Comparison of ENCODE assay signal across 14 mouse cellular contexts in the genomic region with DNA sequence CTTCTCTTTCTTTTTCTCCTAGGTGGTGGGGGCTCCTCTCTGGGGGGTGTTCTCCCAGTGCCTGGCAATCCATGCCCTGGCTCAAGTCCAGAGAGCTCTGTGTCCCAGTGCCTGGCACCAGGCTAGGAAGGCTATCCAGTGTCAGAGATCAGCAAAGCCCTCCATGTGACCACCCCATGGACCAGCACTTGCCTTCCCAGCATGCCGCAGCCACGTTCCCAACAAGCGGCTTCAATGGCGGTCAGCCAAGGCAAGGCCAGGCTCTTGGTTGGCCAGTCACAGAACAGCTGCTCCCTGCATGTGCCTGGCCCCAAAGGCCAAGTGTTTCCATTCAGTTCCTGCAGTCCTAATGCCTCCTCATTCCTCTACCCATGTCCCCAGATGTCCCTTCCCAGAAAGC. TPM values are rescaled to one million over a fixed set of nuclear protein-coding genes. Genes with fewer than 3 reads are reported as not detected.
DNase-seq lines count a peak whose midpoint lies in the region; ATAC-seq and TF ChIP-seq lines count a peak whose summit lies in the region.
"Had no signal": no experiment of that assay in that cellular context is flagged by ENCODE, and none has a peak within 500 bp of the region (broad histone marks: within the 10 kb centered on the region; RNA-seq: fewer than 3 reads in every experiment).

No protein-coding gene starts in this region.

- H3K9ac ChIP-seq in lung, embryonic 14.5 days = no peak overlapping the region
- H3K9ac ChIP-seq in lung, postnatal 0 days (replicated peaks; ENCODE audit: low read depth) = no peak overlapping the region
- H3K9ac ChIP-seq in liver, postnatal 0 days (replicated peaks) = no peak overlapping the region
- no peak overlapping the region for H3K9ac ChIP-seq in hindbrain, embryonic 12.5 days
- H3K9ac ChIP-seq: embryonic facial prominence, embryonic 13.5 days had no signal

- H3K36me3 ChIP-seq in lung, embryonic 14.5 days (ENCODE audit: insufficient read depth) = no peaks in the 10 kb centered on the region
- H3K36me3 ChIP-seq in lung, postnatal 0 days (ENCODE audit: insufficient read depth, low read length) = no peaks in the 10 kb centered on the region
- H3K36me3 ChIP-seq in liver, postnatal 0 days (replicated peaks; ENCODE audit: insufficient read depth, low read length) = no peaks in the 10 kb centered on the region
- H3K36me3 ChIP-seq in hindbrain, embryonic 12.5 days = no peaks in the 10 kb centered on the region
- H3K36me3 ChIP-seq: embryonic facial prominence, embryonic 13.5 days had no signal

- peak; percentile 23 for DNase-seq in cerebellum, adult 11-12 months
- DNase-seq in cerebellum, adult 8-10 months = no peak
- DNase-seq in lung, embryonic 14.5 days = peak; percentile 32
- DNase-seq in lung, postnatal 0 days (ENCODE audit: low spot score) = no peak
- DNase-seq in gastrocnemius, postnatal 14 days = peak; percentile 84
- no peak for DNase-seq in liver, postnatal 0 days
- DNase-seq: kidney, adult 8-10 months; thymus, postnatal 14 days had no signal

- TF ChIP-seq EP300 in lung, postnatal 0 days (IDR thresholded peaks at IDR 0.05) = no peak
- TF ChIP-seq EP300 in liver, postnatal 0 days (IDR thresholded peaks at IDR 0.05; ENCODE audit: low read depth) = no peak

- H3K27me3 ChIP-seq in lung, embryonic 14.5 days (ENCODE audit: insufficient read depth, low read length) = no peaks in the 10 kb centered on the region
- H3K27me3 ChIP-seq in lung, postnatal 0 days (replicated peaks; ENCODE audit: insufficient read depth, low read length) = no peaks in the 10 kb centered on the region
- H3K27me3 ChIP-seq in liver, postnatal 0 days (ENCODE audit: insufficient read depth, low read length) = no peaks in the 10 kb centered on the region
- H3K27me3 ChIP-seq in hindbrain, embryonic 12.5 days = no peaks in the 10 kb centered on the region
- H3K27me3 ChIP-seq: embryonic facial prominence, embryonic 13.5 days; Patski had no signal

- H3K4me1 ChIP-seq in lung, embryonic 14.5 days (ENCODE audit: insufficient read depth) = no peaks in the 10 kb centered on the region
- H3K4me1 ChIP-seq in lung, postnatal 0 days (ENCODE audit: insufficient read depth, low read depth, low read length) = no peaks in the 10 kb centered on the region
- peaks cover 8% of the 10 kb centered on the region for H3K4me1 ChIP-seq in brown adipose tissue, adult 24 weeks (ENCODE audit: control insufficient read depth, insufficient read depth, insufficient read length, low read length)
- no peaks in the 10 kb centered on the region for H3K4me1 ChIP-seq in liver, postnatal 0 days (ENCODE audit: insufficient read depth)
- H3K4me1 ChIP-seq in hindbrain, embryonic 12.5 days = peaks cover 4% of the 10 kb centered on the region; the same call in 1 of the 2 replicates

- no peak overlapping the region for H3K4me3 ChIP-seq in lung, embryonic 14.5 days (ENCODE audit: low read depth, low read length)
- no peak overlapping the region for H3K4me3 ChIP-seq in lung, postnatal 0 days (ENCODE audit: low read depth, low read length)
- H3K4me3 ChIP-seq in brown adipose tissue, adult 24 weeks (ENCODE audit: insufficient read depth, low read depth, low read length) = no peak overlapping the region
- H3K4me3 ChIP-seq in liver, postnatal 0 days (ENCODE audit: low read depth, low read length) = no peak overlapping the region
- H3K4me3 ChIP-seq in hindbrain, embryonic 12.5 days = no peak overlapping the region
- H3K4me3 ChIP-seq: embryonic facial prominence, embryonic 13.5 days had no signal

- TF ChIP-seq CTCF in lung, embryonic 14.5 days (IDR thresholded peaks at IDR 0.05; ENCODE audit: low read depth) = no peak
- no peak for TF ChIP-seq CTCF in lung, postnatal 0 days (IDR thresholded peaks at IDR 0.05)
- no peak for TF ChIP-seq CTCF in liver, postnatal 0 days (IDR thresholded peaks at IDR 0.05; ENCODE audit: low read depth)

- WGBS in lung, embryonic 14.5 days = 82% methylated on average over 4 of the region's 4 CpGs
- 75% methylated on average over 4 of the region's 4 CpGs for WGBS in lung, postnatal 0 days
- 83% methylated on average over 4 of the region's 4 CpGs for WGBS in liver, postnatal 0 days (ENCODE audit: insufficient replicate concordance)
- 89% methylated on average over 4 of the region's 4 CpGs for WGBS in hindbrain, embryonic 12.5 days

- H3K27ac ChIP-seq in lung, embryonic 14.5 days (ENCODE audit: low read depth) = no peak overlapping the region
- H3K27ac ChIP-seq in lung, postnatal 0 days (ENCODE audit: low read length) = no peak overlapping the region
- 0 out of 2 replicates have a peak overlapping the region, but pooled peaks have one; percentile 3 for H3K27ac ChIP-seq in brown adipose tissue, adult 24 weeks (replicated peaks; ENCODE audit: low read depth, low read length)
- H3K27ac ChIP-seq in liver, postnatal 0 days (ENCODE audit: low read depth) = no peak overlapping the region
- no peak overlapping the region for H3K27ac ChIP-seq in hindbrain, embryonic 12.5 days
- H3K27ac ChIP-seq: embryonic facial prominence, embryonic 13.5 days; macrophage had no signal

- intact Hi-C loops in gastrocnemius, postnatal 14 days (cut with DNase I; ENCODE audit: low total_unique reads) = no loop called here

- ATAC-seq in lung, embryonic 14.5 days (ENCODE audit: insufficient read depth) = no peak; the same call in 1 of the 2 replicates
- no peak for ATAC-seq in lung, postnatal 0 days
- no peak for ATAC-seq in liver, postnatal 0 days
- no peak for ATAC-seq in hindbrain, embryonic 12.5 days (ENCODE audit: low FRiP score)
- ATAC-seq: Patski had no signal

- H3K9me3 ChIP-seq in lung, embryonic 14.5 days (ENCODE audit: low read depth, low read length) = no peaks in the 10 kb centered on the region
- no peaks in the 10 kb centered on the region for H3K9me3 ChIP-seq in lung, postnatal 0 days (ENCODE audit: low read length)
- no peaks in the 10 kb centered on the region for H3K9me3 ChIP-seq in liver, postnatal 0 days (ENCODE audit: low read length)
- H3K9me3 ChIP-seq in hindbrain, embryonic 12.5 days (replicated peaks) = no peaks in the 10 kb centered on the region
- H3K9me3 ChIP-seq: embryonic facial prominence, embryonic 13.5 days had no signal

- no peak overlapping the region for H3K4me2 ChIP-seq in lung, embryonic 14.5 days
- no peak overlapping the region for H3K4me2 ChIP-seq in lung, postnatal 0 days (replicated peaks; ENCODE audit: low read depth, low read length)
- H3K4me2 ChIP-seq in liver, postnatal 0 days (ENCODE audit: low read depth, low read length) = no peak overlapping the region
- no peak overlapping the region for H3K4me2 ChIP-seq in hindbrain, embryonic 12.5 days (replicated peaks)
- H3K4me2 ChIP-seq: embryonic facial prominence, embryonic 13.5 days had no signal

RNA-seq across cellular contexts. Expression of a gene that starts 53.2 kb away (rescaled TPM):
- 8.5 and 10.0 TPM in 2 replicates for polyA plus RNA-seq in lung, embryonic 14.5 days (2014; fragmentation: Nextera tagmentation; extraction: Ambion mirVana)
- polyA plus RNA-seq in lung, postnatal 0 days (2015; fragmentation: Nextera tagmentation; extraction: Ambion mirVana) = 8.8 and 14.3 TPM in 2 replicates
- not detected in 2 replicates for polyA plus RNA-seq in brown adipose tissue, adult 24 weeks (2012; ENCODE audit: insufficient read depth, insufficient read length, missing spikeins)
- under 1 TPM; 0.16 to 0.71 TPM for total RNA-seq in gastrocnemius, postnatal 14 days (2021)
- polyA plus RNA-seq in liver, postnatal 0 days (2015; fragmentation: Nextera tagmentation; extraction: Ambion mirVana) = 0.08 and 0.12 TPM in 2 replicates
- 10.8 and 10.9 TPM in 2 replicates for polyA plus RNA-seq in hindbrain, embryonic 12.5 days (2016; fragmentation: Nextera tagmentation; extraction: Ambion mirVana)
- polyA plus RNA-seq: heart, postnatal 0 days; macrophage had no signal

Comparison
In these comparisons a context has a peak if more than half of its experiments do, and no peak if none do; other contexts are left out.
1. DNase-seq: peak in cerebellum, adult 11-12 months (single experiment), lung, embryonic 14.5 days (single experiment) and gastrocnemius, postnatal 14 days (single experiment); none in cerebellum, adult 8-10 months (single experiment), lung, postnatal 0 days (single experiment) and liver, postnatal 0 days (single experiment).